Mouse (Mus musculus): Measurements from ENCODE around the gene Rgl1. TPM values are rescaled to one million over a fixed set of nuclear protein-coding genes. Genes with fewer than 3 reads are reported as not detected.
A peak's percentile ranks its signal among the peaks of the same experiment; 100 is the strongest.

Rgl1 gene
- polyA plus RNA-seq, 1 experiment from 2014 or later = 66.1 TPM

DNA sequence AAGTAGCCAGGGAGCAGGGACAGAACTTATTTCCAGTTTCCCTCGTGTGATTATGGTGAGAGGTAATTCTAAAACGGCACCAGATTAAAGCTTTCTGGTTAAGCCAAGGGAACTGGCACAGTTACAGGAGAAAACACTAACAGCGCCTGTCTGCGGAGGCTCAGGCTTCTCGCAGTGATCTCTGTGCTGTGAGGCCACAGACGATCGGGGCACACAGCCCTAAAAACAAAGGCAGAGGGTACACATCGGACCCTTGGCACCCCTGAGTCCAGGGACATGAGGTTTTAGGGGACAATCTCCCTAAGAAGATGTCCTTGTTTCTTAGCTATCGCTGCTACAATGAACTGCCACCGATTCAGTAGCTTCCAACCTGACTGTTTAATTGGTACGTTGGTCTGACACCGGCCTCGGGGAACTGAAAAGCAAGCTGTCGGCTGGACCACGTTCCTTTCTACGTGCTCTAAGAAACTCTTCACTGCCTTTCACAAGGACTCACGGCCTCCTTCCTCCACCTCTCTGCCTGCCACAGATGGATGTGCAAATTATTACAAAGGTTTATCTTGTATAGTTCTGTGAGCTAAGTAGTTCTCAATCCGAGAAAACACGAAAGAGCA lies 187.9 kb downstream of the Rgl1 start:
- no peaks in the 10 kb centered on the region for H3K27me3 ChIP-seq (replicated peaks)
- H3K4me2 ChIP-seq = no peak overlapping the region
- WGBS = 69% methylated on average over 19 of the region's 19 CpGs
- H3K9ac ChIP-seq = no peak overlapping the region
- ATAC-seq (ENCODE audit: insufficient number of reproducible peaks, low FRiP score) = no peak
- H3K27ac ChIP-seq (ENCODE audit: poor library complexity, severe bottlenecking) = no peak overlapping the region
- H3K36me3 ChIP-seq = peaks cover 5% of the 10 kb centered on the region
- H3K4me3 ChIP-seq = no peak overlapping the region
- no peaks in the 10 kb centered on the region for H3K9me3 ChIP-seq (replicated peaks)
- H3K4me1 ChIP-seq (replicated peaks) = peaks cover 84% of the 10 kb centered on the region

DNA sequence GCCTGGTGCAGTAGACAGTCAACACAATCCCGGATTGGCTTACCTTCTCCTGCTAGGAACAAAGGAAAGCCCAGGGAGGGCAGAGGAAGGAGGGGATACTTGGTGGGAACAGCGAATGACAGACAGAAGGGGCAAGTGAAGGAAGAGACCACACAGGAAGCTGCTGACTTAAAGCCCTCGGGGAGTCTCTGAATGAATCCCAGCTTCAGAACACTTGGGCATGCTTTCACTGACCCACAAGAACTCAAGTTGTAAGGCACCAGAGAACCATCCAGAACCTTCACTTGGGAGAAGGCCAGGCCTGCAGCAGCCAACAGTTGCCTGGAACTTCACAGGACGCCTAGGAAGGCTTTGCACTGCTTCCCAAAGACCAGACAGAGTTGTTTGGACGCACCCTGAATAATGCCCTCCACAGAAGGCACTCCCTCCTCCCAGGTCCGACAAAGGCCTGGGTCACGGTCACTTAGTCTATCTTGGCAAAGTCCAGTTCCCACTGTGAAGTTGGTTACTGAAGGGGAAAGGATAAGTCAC lies 189.5 kb downstream of the Rgl1 start:
- Histone ChIP-seq H3K4me2 (no peak overlapping the region), H3K36me3 (peaks cover 5% of the 10 kb centered on the region), H3K9ac (no peak overlapping the region), H3K9me3 (replicated peaks) (no peaks in the 10 kb centered on the region), H3K27ac (ENCODE audit: poor library complexity, severe bottlenecking) (no peak overlapping the region; the same call in 1 of the 2 replicates), H3K4me3 (no peak overlapping the region), H3K4me1 (replicated peaks) (peaks cover 75% of the 10 kb centered on the region), H3K27me3 (replicated peaks) (no peaks in the 10 kb centered on the region)
- no peak for ATAC-seq (ENCODE audit: insufficient number of reproducible peaks, low FRiP score)
- WGBS = 56% methylated on average over 7 of the region's 7 CpGs

DNA sequence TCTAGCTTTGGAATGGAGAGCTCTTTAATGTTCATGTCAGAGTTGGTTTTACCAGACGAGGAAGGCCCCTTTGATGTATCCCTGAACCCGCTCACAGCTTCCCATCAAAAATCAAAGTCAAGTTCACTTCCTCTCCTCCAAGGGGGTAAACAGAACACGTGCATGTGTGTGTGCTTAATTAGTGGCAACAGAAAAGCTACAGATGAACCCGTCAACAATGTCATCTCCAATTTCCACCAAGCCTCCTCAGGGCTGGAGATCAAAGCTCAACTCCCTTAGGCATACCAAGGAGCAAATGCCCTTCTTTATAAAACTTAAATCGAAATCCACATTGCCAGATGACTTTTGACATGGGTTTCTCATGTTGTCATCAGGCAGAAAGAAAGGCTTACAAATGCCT lies 191.1 kb downstream of the Rgl1 start:
- Histone ChIP-seq H3K36me3 (peaks cover 19% of the 10 kb centered on the region), H3K9ac (no peak overlapping the region), H3K4me2 (no peak overlapping the region), H3K27ac (ENCODE audit: poor library complexity, severe bottlenecking) (no peak overlapping the region), H3K4me1 (replicated peaks) (peaks cover 65% of the 10 kb centered on the region), H3K9me3 (replicated peaks) (no peaks in the 10 kb centered on the region), H3K27me3 (replicated peaks) (no peaks in the 10 kb centered on the region), H3K4me3 (no peak overlapping the region)
- no peak for ATAC-seq (ENCODE audit: insufficient number of reproducible peaks, low FRiP score)
- WGBS = 67% methylated on average over 5 of the region's 5 CpGs

DNA sequence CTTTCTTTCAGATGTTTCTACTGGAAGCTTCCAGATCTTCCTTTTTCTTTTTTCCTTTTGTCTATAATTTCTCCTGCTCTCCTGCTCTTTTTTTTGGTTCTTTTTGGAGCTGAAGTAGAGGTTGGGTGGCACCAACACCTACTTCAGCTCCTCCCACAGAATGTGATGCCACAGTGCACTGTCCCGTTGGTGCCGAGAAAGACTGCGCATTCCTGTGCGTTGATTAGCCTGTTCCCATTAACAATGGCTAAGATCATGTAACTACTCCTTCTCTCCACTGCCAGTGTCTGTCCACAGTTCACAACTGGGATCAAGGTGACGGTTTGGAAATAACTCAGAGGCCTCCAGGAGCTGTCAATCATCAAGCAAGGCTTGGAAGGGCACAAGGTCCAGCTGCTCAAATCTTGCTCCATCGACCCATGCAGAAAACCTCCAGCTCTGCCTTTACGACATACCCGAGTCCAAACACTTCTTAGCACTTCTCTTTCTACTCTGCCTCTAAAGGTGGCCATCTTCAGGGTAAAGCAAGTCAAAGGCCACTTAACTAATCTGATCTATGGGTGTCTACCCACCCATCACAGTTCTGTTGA lies 192.6 kb downstream of the Rgl1 start:
- no peak overlapping the region for H3K4me2 ChIP-seq
- ATAC-seq (ENCODE audit: insufficient number of reproducible peaks, low FRiP score) = no peak
- WGBS = 33% methylated on average over 8 of the region's 8 CpGs
- H3K4me1 ChIP-seq (replicated peaks) = peaks cover 60% of the 10 kb centered on the region
- peak overlapping the region; percentile 55 for H3K27ac ChIP-seq (ENCODE audit: poor library complexity, severe bottlenecking)
- no peak overlapping the region for H3K4me3 ChIP-seq
- no peaks in the 10 kb centered on the region for H3K27me3 ChIP-seq (replicated peaks)
- peaks cover 24% of the 10 kb centered on the region for H3K36me3 ChIP-seq
- H3K9ac ChIP-seq = no peak overlapping the region
- no peaks in the 10 kb centered on the region for H3K9me3 ChIP-seq (replicated peaks)

DNA sequence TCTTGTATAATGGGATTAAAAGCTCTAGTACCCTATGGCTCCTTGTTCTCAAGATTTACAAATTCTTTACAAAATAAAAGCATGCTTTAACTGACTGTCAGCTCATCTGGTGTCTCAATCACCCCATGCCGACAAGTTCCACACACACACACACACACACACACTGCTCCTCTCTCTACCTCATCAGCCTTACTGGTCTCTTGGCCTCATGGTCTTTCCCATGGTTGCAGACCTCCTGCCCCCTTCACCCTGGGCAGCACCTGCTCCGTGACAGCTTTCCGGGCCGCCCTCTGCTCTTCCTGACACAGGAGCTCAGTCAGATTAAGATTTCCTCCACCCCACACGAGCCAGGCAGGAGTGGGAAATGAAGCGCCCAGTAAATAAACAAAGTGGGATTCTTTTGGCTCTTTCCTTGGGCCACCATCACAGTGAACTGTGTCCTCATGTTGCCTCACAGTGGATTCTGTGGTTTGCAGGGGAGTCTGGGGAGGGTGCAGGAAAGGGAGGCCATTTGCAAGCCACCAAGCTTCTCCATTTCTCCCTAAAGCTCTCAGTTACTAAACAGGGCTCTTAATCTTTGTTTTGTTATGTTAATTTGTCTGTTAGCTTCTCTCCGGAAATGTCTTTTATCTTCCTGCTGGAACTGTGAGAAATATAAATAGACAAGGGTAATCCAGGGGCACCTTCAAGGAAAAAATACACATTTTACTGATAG lies 193.2 kb downstream of the Rgl1 start:
- ATAC-seq (ENCODE audit: insufficient number of reproducible peaks, low FRiP score) = no peak

DNA sequence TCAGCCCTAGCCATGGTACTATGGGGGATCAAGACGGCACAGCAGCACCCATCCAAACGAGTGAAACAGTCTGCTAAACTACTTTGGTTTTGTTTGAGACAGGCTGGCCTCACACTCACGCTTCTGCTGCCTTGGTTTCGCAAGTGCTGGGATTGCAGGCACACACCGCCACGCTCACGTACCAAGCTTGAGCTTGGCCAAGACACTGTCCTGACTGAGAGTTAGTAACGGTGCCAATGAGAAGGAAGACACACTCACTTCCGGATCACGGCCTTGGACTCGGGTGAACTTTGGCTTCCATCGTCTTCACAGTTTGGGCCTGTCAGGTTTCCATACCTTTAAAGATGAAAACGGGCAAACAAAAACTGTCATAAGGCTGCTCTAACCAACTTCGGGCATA lies 194.8 kb downstream of the Rgl1 start:
- Histone ChIP-seq H3K4me2 (no peak overlapping the region), H3K27ac (ENCODE audit: poor library complexity, severe bottlenecking) (no peak overlapping the region), H3K4me3 (no peak overlapping the region), H3K36me3 (peaks cover 26% of the 10 kb centered on the region), H3K27me3 (replicated peaks) (no peaks in the 10 kb centered on the region), H3K9me3 (replicated peaks) (no peaks in the 10 kb centered on the region), H3K9ac (no peak overlapping the region), H3K4me1 (replicated peaks) (peaks cover 47% of the 10 kb centered on the region)
- 91% methylated on average over 14 of the region's 14 CpGs for WGBS
- no peak for ATAC-seq (ENCODE audit: insufficient number of reproducible peaks, low FRiP score)

More for the DNA sequence above, 193.2 kb downstream of the Rgl1 start:
- peaks cover 24% of the 10 kb centered on the region for H3K36me3 ChIP-seq
- peak overlapping the region; percentile 1; the same call in 1 of the 2 replicates for H3K27ac ChIP-seq (ENCODE audit: poor library complexity, severe bottlenecking)
- H3K9me3 ChIP-seq (replicated peaks) = no peaks in the 10 kb centered on the region
- no peaks in the 10 kb centered on the region for H3K27me3 ChIP-seq (replicated peaks)
- H3K9ac ChIP-seq = no peak overlapping the region
- H3K4me3 ChIP-seq = no peak overlapping the region
- peaks cover 54% of the 10 kb centered on the region for H3K4me1 ChIP-seq (replicated peaks)
- no peak overlapping the region for H3K4me2 ChIP-seq
- 37% methylated on average over 7 of the region's 7 CpGs for WGBS

DNA sequence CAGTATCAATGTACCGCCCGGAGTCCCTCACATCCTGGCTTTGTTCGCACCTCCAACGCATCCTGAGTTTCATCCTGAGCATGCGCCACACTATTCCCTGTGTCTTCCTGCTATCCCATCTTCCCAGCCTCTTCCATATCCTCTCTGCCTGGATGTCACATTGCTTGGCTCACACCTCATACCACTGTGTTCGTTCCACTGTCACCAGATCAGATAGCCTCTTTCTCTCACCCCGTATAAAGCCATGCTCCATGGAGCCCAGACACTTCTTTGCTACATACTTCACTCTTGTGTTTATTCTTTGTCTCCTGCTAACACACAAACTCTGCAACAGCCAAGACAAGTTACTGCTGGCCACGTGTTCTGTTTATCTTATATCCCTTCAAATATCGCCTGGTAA lies 195.5 kb downstream of the Rgl1 start:
- Histone ChIP-seq H3K27me3 (replicated peaks) (no peaks in the 10 kb centered on the region), H3K4me3 (no peak overlapping the region), H3K27ac (ENCODE audit: poor library complexity, severe bottlenecking) (no peak overlapping the region), H3K36me3 (peaks cover 23% of the 10 kb centered on the region), H3K4me2 (no peak overlapping the region), H3K9ac (no peak overlapping the region), H3K9me3 (replicated peaks) (no peaks in the 10 kb centered on the region), H3K4me1 (replicated peaks) (peaks cover 44% of the 10 kb centered on the region)
- ATAC-seq (ENCODE audit: insufficient number of reproducible peaks, low FRiP score) = no peak
- WGBS = 77% methylated on average over 9 of the region's 9 CpGs

DNA sequence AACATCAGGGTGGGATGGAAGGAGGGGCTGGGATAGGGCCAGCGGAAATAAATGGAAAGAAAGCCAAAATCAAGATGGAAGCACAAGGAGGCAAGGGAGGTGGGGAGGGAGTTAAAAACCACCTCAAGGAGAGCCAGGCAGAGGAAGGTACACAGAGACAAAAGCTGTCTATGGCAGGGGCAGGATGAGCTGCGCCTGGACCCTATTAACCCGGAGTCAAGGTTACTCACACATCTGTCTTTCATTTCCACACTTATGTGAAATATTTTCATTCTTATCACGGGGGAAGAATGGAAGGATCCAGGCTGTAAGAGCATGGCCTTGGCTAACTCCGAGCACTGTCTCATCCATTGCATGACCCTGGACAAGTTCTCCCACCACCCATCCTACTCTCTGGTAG lies 202.9 kb downstream of the Rgl1 start:
- H3K36me3 ChIP-seq = peaks cover 8% of the 10 kb centered on the region; the same call in 1 of the 2 replicates
- no peak overlapping the region for H3K4me3 ChIP-seq
- no peak for ATAC-seq (ENCODE audit: insufficient number of reproducible peaks, low FRiP score)
- 69% methylated on average over 5 of the region's 5 CpGs for WGBS
- H3K9ac ChIP-seq = no peak overlapping the region
- no peaks in the 10 kb centered on the region for H3K27me3 ChIP-seq (replicated peaks)
- no peaks in the 10 kb centered on the region for H3K9me3 ChIP-seq (replicated peaks)
- no peak overlapping the region for H3K4me2 ChIP-seq
- peaks cover 50% of the 10 kb centered on the region for H3K4me1 ChIP-seq (replicated peaks)
- 0 out of 2 replicates have a peak overlapping the region, but pooled peaks have one; percentile 15 for H3K27ac ChIP-seq (ENCODE audit: poor library complexity, severe bottlenecking)

DNA sequence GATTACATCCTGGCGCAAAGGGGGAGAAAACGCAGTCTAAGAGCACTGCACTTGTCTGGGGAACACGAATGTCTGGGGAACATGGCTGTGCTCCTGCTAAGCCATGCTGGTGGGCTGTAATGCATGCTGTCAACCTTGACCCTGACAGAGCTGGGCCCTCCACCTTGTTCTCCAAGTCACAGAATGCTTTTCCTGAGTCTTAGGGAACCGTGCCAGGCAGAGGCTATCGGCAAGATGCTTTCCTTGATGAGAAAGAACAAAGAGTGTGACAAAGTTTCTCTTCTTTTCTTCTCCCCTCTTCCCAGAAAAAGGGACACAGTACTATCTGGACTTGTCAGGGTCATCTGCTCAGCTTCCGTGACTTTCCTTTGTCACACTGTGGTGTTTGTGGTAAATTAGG lies 203.3 kb downstream of the Rgl1 start:
- WGBS = 83% methylated on average over 6 of the region's 6 CpGs

DNA sequence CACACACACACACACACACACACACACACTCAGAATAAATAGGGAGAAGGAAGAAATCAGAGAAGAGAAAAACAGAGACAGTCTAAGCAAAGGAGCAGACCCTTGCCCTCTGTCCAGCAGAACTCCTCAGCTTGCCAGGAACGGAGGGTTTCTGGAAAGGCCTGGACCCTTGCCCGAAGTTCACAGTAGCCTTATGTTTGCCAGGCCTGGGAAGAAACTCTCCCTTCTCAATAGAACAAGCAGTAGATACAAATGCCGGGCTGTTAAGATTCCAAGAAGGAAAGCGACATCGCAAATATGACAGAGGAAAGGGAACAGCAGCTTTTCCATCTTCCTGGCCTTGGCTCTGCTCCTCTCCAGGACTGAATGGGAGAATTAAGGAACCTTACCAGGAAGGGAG lies 205.7 kb downstream of the Rgl1 start:
- no peak overlapping the region for H3K4me2 ChIP-seq
- peaks cover 69% of the 10 kb centered on the region for H3K4me1 ChIP-seq (replicated peaks)
- no peak overlapping the region for H3K4me3 ChIP-seq
- H3K36me3 ChIP-seq = peaks cover 10% of the 10 kb centered on the region; the same call in 1 of the 2 replicates
- no peak overlapping the region for H3K9ac ChIP-seq
- WGBS = 70% methylated on average over 5 of the region's 5 CpGs
- peak overlapping the region; percentile 17; the same call in 1 of the 2 replicates for H3K27ac ChIP-seq (ENCODE audit: poor library complexity, severe bottlenecking)
- H3K9me3 ChIP-seq (replicated peaks) = no peaks in the 10 kb centered on the region
- H3K27me3 ChIP-seq (replicated peaks) = no peaks in the 10 kb centered on the region
- no peak for ATAC-seq (ENCODE audit: insufficient number of reproducible peaks, low FRiP score)

More for the DNA sequence above, 203.3 kb downstream of the Rgl1 start:
- Histone ChIP-seq H3K36me3 (peaks cover 8% of the 10 kb centered on the region; the same call in 1 of the 2 replicates), H3K9me3 (replicated peaks) (no peaks in the 10 kb centered on the region), H3K4me1 (replicated peaks) (peaks cover 54% of the 10 kb centered on the region), H3K4me2 (no peak overlapping the region), H3K27ac (ENCODE audit: poor library complexity, severe bottlenecking) (0 out of 2 replicates have a peak overlapping the region, but pooled peaks have one; percentile 15), H3K27me3 (replicated peaks) (no peaks in the 10 kb centered on the region), H3K9ac (no peak overlapping the region), H3K4me3 (no peak overlapping the region)
- ATAC-seq (ENCODE audit: insufficient number of reproducible peaks, low FRiP score) = no peak

DNA sequence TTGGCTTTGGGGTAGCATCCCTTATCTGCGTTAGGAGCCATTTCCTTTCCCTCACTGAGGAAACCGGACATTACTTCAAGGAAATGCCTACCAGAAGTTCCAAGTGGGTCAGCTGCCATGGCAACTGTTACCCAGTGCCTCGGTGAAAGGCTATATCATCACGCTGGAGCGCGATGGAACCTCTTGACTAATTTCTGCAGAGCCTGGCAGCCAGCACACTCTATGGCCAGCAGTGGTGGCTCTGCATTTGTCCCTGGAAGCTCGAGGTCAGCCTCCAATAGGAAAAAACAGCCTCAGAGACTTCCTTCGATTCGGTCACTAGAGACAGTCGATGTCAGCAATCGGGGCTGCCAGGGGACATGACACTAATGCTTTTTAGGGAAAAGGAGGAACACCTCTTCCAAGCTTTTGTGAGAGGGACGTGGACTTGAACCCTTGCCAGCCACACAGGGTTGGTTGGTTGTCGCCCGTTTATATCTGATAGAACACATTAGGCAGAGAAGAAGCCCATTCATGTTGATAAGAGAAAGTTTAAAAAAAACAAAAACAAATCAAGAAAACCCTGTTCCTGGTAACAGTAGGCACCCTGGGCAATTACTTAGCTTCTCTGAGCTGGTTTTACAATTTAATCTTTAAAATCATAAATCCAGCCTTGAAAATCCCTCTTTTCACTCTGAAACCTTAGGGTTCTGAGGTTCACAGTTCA lies 209.4 kb downstream of the Rgl1 start:
- H3K27ac ChIP-seq (ENCODE audit: poor library complexity, severe bottlenecking) = peak overlapping the region; percentile 95
- 23% methylated on average over 14 of the region's 14 CpGs for WGBS
- H3K4me2 ChIP-seq = peak overlapping the region; percentile 40
- no peaks in the 10 kb centered on the region for H3K27me3 ChIP-seq (replicated peaks)
- H3K9me3 ChIP-seq (replicated peaks) = no peaks in the 10 kb centered on the region
- H3K9ac ChIP-seq = no peak overlapping the region
- peaks cover 43% of the 10 kb centered on the region for H3K36me3 ChIP-seq
- ATAC-seq (ENCODE audit: insufficient number of reproducible peaks, low FRiP score) = peak; percentile 76
- no peak overlapping the region for H3K4me3 ChIP-seq
- peaks cover 56% of the 10 kb centered on the region for H3K4me1 ChIP-seq (replicated peaks)
